In genomic region chr4:120747243-120747792, GRCm38 (mm10) we compare ENCODE assay signal across 8 mouse cellular contexts. TPM values are rescaled to one million over a fixed set of nuclear protein-coding genes. Genes with fewer than 3 reads are reported as not detected.
DNase-seq lines count a peak whose midpoint lies in the region; ATAC-seq and TF ChIP-seq lines count a peak whose summit lies in the region.

No protein-coding gene starts in this region.

- H3K36me3 ChIP-seq in kidney, embryonic 15.5 days: no peaks in the 10 kb centered on the region
- H3K36me3 ChIP-seq in midbrain, embryonic 13.5 days: no peaks in the 10 kb centered on the region
- H3K36me3 ChIP-seq in thymus, adult 2 months (ENCODE audit: control insufficient read depth, insufficient read depth, low read length): no peaks in the 10 kb centered on the region

- peaks cover 48% of the 10 kb centered on the region for H3K4me1 ChIP-seq in kidney, embryonic 15.5 days
- peaks cover 28% of the 10 kb centered on the region for H3K4me1 ChIP-seq in midbrain, embryonic 13.5 days (replicated peaks)
- no peaks in the 10 kb centered on the region for H3K4me1 ChIP-seq in thymus, adult 2 months (replicated peaks; ENCODE audit: control insufficient read depth, insufficient read depth, low read length)

- no peak for TF ChIP-seq POLR2A in thymus, adult 2 months (IDR thresholded peaks at IDR 0.05; ENCODE audit: control insufficient read depth, extremely low read depth, insufficient read depth, low read length, poor library complexity)

- ATAC-seq in kidney, embryonic 15.5 days (replicated peaks; ENCODE audit: low FRiP score): peak; percentile 41
- ATAC-seq in midbrain, embryonic 13.5 days: peak; percentile 60

- peak; percentile 19 to 22 for DNase-seq in cerebellum, postnatal 36 days
- DNase-seq in cerebellum, adult 9-10 months: no peak
- peak; percentile 53 for DNase-seq in ZHBTc4 (ENCODE audit: low read depth, low spot score)
- DNase-seq in gastrocnemius, postnatal 10 days: peak; percentile 46
- DNase-seq in T-cell, adult 2 months (ENCODE audit: low spot score): no peak
- no peak for DNase-seq in thymus, adult 2 months

- H3K4me3 ChIP-seq in kidney, embryonic 15.5 days (replicated peaks): peak overlapping the region; percentile 70
- peak overlapping the region; percentile 66 for H3K4me3 ChIP-seq in midbrain, embryonic 13.5 days (replicated peaks)
- no peak overlapping the region for H3K4me3 ChIP-seq in thymus, adult 2 months (ENCODE audit: control insufficient read depth, insufficient read depth, low read length)

- TF ChIP-seq CTCF in thymus, adult 2 months (IDR thresholded peaks at IDR 0.05; ENCODE audit: borderline replicate concordance, control insufficient read depth, extremely low read depth, insufficient read depth, low read length, poor library complexity): no peak

- peak overlapping the region; percentile 100 for H3K4me2 ChIP-seq in kidney, embryonic 15.5 days
- H3K4me2 ChIP-seq in midbrain, embryonic 13.5 days (replicated peaks): peak overlapping the region; percentile 100

- no peak overlapping the region for H3K27ac ChIP-seq in kidney, embryonic 15.5 days
- no peak overlapping the region for H3K27ac ChIP-seq in midbrain, embryonic 13.5 days
- no peak overlapping the region for H3K27ac ChIP-seq in thymus, adult 2 months (ENCODE audit: control insufficient read depth, insufficient read depth, low read length)

- under 1% methylated on average over 56 of the region's 75 CpGs for WGBS in kidney, embryonic 15.5 days
- WGBS in midbrain, embryonic 13.5 days: under 1% methylated on average over 49 of the region's 75 CpGs
- WGBS in thymus, adult 2 months: 2% methylated on average over 65 of the region's 75 CpGs

- H3K27me3 ChIP-seq in kidney, embryonic 15.5 days: peaks cover 79% of the 10 kb centered on the region
- peaks cover 86% of the 10 kb centered on the region for H3K27me3 ChIP-seq in midbrain, embryonic 13.5 days
- H3K27me3 ChIP-seq in thymus, adult 2 months (ENCODE audit: control insufficient read depth, insufficient read depth, low read length): peaks cover 12% of the 10 kb centered on the region; the same call in 1 of the 2 replicates

- peak overlapping the region; percentile 47 for H3K9ac ChIP-seq in kidney, embryonic 15.5 days
- H3K9ac ChIP-seq in midbrain, embryonic 13.5 days (replicated peaks): peak overlapping the region; percentile 74

- H3K9me3 ChIP-seq in kidney, embryonic 15.5 days (replicated peaks): no peaks in the 10 kb centered on the region
- no peaks in the 10 kb centered on the region for H3K9me3 ChIP-seq in midbrain, embryonic 13.5 days

RNA-seq across cellular contexts. Expression of gene Kcnq4, which starts 1.1 kb away (rescaled TPM):
- total RNA-seq in gastrocnemius, postnatal 10 days (2021): 10 to 100 TPM; 20.2 to 22.3 TPM
- 0.89 and 1.4 TPM in 2 replicates for polyA plus RNA-seq in kidney, embryonic 15.5 days (2015; fragmentation: Nextera tagmentation; extraction: Ambion mirVana)
- 3.2 and 3.9 TPM in 2 replicates for polyA plus RNA-seq in midbrain, embryonic 13.5 days (2015; fragmentation: Nextera tagmentation; extraction: Ambion mirVana)
- 1.1 and 2.0 TPM in 2 replicates for polyA plus RNA-seq in thymus, adult 2 months (2012; rRNA removed)

Comparison
In these comparisons a context has a peak if more than half of its experiments do, and no peak if none do; other contexts are left out.
1. DNase-seq: peak in cerebellum, postnatal 36 days (2 of 2), ZHBTc4 (single experiment) and gastrocnemius, postnatal 10 days (single experiment); none in cerebellum, adult 9-10 months (single experiment), T-cell, adult 2 months (single experiment) and thymus, adult 2 months (single experiment).